Mouse (Mus musculus) large intestine, adult 2 months (tissue): ENCODE results near the gene Olfr221. TPM values are rescaled to one million over a fixed set of nuclear protein-coding genes. Genes with fewer than 3 reads are reported as not detected.
"Not testable (repeated sequence)": the region's sequence is repeated elsewhere in the genome, so short reads cannot be mapped to it uniquely, and the experiment has no call there.

Experiments used
- DNase-seq: peaks from one replicate; pipeline ENCODE4 v3.0.0-alpha.2; 2012; ENCODE audit warnings: low read depth, low spot score
- WGBS: fragments of 180-500 bp; shearing (Covaris S2); methylation state at CpG from one replicate; pipeline ENCODE4 v1.1.7; 2018; 5-methylcytosine and 5-hydroxymethylcytosine counted together
- polyA plus RNA-seq: library from polyadenylated mRNA; depleted of rRNA; stranded (reverse); fragments of >200 nt; gene quantifications from 2 replicates; pipeline ENCODE4 v1.2.3, GENCODE M21; 2012; rRNA removed

Olfr221 gene
- polyA plus RNA-seq: not detected in 2 replicates

- not testable (repeated sequence) for DNase-seq
- 56% methylated on average over 3 of the region's 3 CpGs for WGBS
Measured at GRCm38 (mm10) chr14:52042359-52042758, at the start of gene Olfr221. Gene Olfr221, minus strand, starts transcription at chr14:52042459.

GRCm38 (mm10) chr14:52083083-52083482 lies 40.8 kb upstream of the Olfr221 start:
- no peak for DNase-seq

DNA sequence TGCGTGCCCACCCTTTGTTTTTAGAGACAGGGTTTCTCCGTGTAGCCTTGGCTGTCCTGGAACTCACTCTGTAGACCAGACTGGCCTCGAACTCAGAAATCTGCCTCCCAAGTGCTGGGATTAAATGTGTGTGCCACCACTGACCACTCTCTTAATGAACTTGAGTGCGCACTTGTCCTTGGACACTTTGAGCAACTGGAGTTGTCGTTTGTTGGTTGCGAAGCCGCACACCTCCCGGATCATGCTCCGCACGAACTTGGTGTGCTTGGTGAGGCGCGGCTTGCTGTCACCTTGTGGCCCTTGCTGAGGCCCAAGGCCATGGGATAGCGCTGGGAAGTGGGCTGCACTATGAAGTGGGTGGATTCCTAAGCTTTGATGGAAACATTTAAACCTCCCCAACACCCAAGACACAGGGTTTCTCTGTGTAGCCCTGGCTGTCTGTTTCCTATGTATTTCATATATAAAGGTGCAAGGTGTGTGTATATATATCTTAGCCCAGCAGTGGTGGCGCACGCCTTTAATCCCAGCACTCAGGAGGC lies 29.4 kb upstream of the Olfr221 start:
- 91% methylated on average over 15 of the region's 15 CpGs for WGBS
- no peak for DNase-seq

GRCm38 (mm10) chr14:52066135-52066534 lies 23.9 kb upstream of the Olfr221 start:
- no peak for DNase-seq
- 47% methylated on average over 4 of the region's 4 CpGs for WGBS

GRCm38 (mm10) chr14:52061798-52062197 lies 19.5 kb upstream of the Olfr221 start:
- no peak for DNase-seq
- WGBS: 81% methylated on average over 8 of the region's 8 CpGs

DNA sequence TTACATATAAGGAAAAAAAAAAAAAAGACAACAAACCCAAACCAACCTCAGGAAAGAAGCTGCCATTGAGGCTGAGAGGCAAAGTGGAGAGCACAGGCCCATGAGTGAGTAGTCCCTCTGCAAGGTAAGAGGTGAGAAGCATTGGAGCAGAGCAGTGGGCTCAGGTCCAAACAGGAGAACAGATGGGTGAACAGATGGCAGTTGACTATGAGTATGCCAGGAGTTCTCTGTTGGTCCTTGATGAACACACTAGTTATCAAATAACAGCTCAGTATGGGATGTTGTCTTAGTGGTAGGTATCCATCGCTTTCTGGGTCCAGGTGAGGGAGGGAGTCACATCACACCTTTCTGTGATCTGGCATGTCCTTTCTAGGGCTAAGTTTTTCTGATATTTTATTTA lies 18.5 kb upstream of the Olfr221 start:
- DNase-seq: no peak
- 89% methylated on average over 1 of the region's 1 CpGs for WGBS

DNA sequence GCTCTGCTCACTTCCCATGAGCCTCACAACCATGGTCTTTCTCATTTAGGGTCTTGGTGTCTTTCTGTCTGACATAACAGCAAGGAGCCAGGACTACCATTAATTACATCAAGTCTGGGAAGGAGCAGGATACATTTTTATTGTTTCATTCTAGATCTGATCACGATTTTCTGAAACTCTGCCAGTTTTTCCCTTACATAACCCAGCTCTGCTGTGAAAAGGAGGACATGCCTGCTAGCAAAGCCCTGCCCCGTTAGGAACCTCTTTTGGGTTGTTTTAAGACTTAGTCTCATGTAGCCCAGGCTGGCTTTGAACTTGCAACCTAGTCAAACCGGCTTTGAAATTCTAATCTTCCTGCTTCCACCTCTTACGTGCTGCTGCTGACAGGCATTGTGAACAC lies 17.7 kb upstream of the Olfr221 start:
- 57% methylated on average over 4 of the region's 4 CpGs for WGBS
- DNase-seq: no peak

DNA sequence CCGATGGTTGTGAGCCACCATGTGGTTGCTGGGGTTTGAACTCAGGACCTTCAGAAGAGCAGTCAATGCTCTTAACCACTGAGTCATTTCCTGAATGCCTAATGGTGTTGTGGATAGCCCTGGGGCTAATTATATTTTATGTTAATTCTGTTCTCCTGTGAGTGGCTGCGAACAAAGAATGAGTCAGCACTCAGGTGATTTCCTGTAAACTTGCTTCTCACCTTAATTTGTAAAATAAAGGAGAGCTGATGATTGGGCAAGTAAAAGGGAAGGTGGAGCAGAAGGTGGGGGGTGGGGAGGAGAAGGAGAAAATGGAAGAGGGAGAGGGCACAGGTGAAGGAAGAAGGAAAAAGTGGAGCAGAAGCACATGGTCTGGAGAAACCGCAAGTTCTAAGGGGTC lies 10.5 kb upstream of the Olfr221 start:
- WGBS: 70% methylated on average over 3 of the region's 3 CpGs
- not testable (repeated sequence) for DNase-seq

DNA sequence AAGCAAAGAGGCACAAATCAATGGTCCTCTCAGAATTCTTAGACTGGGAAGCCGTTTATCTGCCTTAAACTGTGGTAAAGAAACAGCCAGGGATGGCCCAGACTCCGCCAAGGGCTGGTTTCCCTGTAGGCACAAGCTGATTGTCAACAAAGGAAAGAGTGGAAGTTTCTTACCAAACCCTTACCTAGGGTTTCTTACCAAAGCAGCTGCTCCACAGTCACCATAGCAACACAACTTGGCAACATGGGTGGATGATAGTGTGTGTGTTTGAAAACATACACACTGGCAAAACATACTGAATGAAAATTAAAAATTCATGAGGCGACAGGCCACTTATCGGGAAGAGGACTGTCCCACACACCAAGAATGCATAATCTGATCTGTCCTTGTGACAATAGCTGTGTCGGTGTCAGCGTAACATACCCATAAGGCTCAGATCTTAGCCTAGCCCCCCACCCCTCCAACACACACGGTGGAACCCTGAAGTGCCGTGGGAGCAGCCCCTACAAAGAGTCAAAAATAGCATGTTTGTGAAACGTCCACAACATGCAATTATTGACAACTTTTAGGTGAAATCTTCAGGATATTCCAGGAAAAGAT lies 3.8 kb upstream of the Olfr221 start:
- no peak for DNase-seq
- 82% methylated on average over 9 of the region's 9 CpGs for WGBS

DNA sequence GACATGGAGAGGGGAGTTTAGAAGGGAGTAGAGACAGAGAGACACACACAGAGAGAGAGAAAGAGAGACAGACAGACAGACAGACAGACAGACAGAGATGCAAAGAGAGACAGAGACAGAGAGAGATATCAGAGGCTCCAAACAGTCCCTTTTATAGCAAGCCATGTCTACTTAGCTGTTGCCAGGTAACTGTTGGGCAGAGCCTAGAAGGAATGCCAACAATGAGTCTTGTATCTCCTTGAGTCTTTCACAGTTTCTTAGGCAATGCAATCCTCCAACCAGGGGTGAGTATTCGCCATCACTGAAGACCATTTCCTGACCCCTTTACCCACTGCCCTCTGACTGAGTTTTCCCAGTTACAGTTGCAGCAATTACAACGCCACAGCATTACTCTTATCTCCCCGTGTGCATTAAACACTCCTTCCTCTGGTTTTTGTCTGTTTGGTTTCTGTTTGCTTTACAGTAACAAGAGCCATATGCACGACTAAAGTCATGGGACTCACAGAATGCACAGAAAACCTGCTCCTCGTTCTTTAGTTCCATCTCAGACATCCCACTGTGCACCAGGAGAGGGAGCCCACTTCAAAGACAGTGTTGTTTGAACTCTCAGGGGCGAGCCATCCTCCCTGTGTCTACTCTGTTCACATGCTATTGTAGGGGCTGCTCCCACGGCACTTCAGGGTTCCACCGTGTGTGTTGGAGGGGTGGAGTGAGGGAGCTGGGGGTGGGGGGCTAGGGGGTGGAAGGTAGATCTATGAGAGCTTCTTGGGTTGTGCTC lies 2.8 kb upstream of the Olfr221 start:
- no peak for DNase-seq
- WGBS: 4% methylated on average over 8 of the region's 8 CpGs

DNA sequence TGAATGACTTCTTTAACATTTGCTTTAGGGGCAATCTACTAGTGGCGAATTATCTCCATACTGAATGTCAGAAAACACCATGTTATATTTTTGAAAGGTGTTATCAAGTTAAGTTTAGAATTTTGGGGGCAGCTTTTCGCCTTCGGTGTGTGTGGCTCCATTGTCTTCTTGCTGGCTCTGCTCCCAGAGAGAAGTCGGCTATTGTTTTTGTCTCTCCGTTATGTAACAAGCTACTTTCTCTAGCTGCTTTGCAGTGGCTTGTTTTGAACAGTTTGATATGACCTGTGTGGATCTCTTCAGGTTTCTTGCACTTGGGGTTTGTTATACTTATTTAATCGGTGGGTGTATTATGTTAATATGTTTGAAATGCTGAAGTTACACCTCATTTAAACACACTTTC lies 1.2 kb upstream of the Olfr221 start:
- no peak for DNase-seq
- 62% methylated on average over 6 of the region's 6 CpGs for WGBS

- no peak for DNase-seq
- 34% methylated on average over 5 of the region's 5 CpGs for WGBS
Measured at GRCm38 (mm10) chr14:52039332-52039731, 2.9 kb downstream of the Olfr221 start.

DNA sequence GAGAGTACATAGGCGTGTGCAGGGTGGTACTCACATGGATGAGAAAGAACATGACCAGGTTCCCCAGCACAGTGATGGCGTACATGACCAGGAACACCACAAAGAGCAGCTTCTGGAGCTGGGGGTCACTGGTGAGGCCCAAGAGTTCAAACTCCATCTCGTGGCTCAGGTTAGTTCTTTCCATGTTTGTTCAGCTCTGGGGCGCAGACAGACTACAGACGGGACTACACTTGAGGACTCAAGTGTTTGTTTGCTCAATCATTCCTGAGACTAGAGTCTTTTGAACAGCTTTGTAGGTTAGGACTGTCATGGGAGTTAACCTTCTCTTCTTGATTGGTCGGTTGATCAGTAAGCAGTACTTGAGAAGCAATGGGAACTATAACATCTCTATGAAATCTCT lies 6.3 kb downstream of the Olfr221 start:
- WGBS: 76% methylated on average over 6 of the region's 6 CpGs
- DNase-seq: no peak

DNA sequence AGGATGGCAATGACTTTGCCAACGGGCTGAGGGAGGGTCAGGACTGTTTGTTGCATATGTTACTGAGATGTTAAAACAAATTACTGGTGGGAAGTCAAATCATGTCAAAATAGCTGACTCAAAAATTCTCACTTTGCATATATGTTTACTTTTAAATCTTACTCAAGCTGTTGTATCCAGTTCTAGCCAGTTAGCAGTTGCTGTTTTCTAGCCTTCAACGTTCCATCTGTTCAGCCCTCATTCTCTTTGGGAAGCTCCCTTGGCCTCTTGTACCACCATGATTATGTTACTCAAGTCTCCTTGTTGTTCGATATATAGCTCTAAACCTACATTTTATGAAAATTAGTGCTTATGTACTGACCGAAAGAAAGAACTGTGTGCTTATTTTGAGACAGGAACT lies 15.9 kb downstream of the Olfr221 start:
- WGBS: 82% methylated on average over 4 of the region's 4 CpGs

DNA sequence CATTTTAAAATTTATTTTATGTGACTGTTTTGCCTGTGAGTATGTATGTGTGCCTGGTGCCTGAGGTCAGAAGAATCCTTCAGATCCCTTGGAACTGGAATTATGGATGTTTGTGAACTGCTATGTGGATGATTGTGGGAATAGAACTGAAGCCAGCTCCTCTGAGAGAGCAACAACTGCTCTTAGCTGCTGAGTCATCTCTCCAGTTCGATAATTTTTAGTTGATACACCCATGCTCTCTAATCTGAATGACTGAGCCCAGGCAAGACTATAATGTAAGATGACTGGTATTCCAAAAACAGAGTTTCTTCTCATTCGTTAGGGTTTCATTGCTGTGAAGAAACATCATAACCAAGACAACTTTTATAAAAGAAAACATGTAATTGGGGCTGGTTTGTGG lies 18.1 kb downstream of the Olfr221 start:
- 74% methylated on average over 2 of the region's 2 CpGs for WGBS
- DNase-seq: no peak

More for the DNA sequence above, 15.9 kb downstream of the Olfr221 start:
- no peak for DNase-seq

DNA sequence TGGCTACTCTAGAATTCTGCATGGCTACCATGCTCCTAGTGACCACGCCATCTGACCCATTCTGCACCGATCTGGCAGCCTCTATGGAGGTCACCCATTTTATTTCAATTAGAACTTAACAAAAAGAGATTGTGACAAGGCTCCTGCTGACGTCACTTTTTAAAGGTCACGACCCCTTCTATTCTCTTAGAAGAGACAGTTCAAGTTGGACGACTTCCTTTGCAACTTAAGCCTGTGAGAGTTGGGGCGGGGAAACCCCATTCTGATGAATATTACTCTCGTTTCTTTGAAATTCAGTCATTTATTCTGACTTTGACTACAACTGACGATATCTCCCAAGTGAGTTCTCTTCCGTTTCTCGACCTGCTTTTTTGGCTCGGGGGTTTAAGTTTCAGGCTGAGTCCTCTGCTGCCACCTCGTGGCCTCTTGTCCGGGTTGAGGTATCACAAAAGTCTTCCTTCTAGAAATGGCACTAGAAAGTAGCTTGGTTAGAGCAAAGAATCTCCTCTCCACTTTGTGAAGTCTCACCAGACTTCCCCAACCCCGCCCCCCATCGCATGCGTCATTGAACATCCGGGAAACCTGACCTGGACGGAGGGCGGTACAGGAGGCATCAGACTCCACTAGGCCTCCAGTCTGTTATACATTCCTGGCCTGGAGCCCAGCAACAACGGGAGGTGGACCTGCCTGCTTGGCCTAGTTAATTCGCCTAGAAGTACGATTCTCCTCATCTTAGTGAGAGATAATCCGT lies 19.4 kb downstream of the Olfr221 start:
- 4% methylated on average over 23 of the region's 23 CpGs for WGBS

DNA sequence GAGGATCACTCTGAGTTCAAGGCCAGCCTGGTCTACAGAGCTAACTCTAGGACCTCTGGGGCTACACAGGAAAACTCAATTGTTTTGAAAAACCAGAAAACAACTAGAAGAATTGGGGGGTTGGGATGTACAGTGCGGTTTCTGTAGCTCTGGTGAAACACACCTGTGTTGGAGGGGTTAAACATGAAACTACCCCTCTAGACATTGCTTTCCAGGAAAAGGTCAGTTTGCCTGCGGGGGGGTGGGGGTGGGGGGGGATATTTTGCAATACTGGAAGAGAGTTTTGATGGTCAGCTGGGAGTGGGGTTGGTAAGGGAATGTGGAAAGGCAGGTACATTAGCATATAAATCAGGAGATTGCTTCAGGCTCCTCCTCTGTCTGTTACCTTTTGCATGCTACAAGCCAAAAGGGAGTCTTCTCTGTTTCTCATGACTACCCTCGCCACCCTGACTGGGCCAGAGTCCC lies 20.0 kb downstream of the Olfr221 start:
- WGBS: 55% methylated on average over 3 of the region's 3 CpGs
- DNase-seq: no peak

More for the DNA sequence above, 19.4 kb downstream of the Olfr221 start:
- DNase-seq: peak; percentile 87

DNA sequence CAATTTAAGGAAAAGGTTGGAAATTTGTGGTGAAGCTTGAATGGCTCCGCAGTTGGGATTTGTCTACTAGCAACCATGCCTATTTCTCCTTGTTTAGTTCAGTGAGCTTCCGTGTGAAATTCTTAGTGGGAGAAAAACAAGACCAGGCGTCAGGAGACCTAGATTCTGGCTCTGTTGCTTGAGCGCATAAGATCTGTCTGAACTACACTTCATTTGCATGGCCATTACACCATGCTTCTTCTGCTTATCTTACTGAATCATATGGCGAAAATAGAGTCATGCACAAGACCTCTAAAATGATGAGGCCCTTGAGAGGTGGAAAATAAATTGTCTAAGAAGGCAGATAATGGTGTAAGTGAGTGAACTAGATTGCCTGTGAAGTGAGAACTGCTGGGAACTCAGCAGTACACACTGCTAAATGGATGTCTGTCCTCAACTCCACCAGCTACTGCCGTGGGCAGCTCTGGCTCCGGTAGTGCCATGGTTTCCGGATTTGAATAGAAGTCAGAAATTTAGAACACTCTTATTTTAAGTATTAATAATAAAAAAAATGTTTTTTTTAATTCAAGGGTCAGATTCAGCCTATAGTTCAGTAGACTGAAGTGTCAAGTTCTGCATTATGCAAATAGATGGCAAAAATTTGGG lies 20.6 kb downstream of the Olfr221 start:
- no peak for DNase-seq
- 93% methylated on average over 8 of the region's 8 CpGs for WGBS

GRCm38 (mm10) chr14:52021138-52021529 lies 21.1 kb downstream of the Olfr221 start:
- 64% methylated on average over 4 of the region's 4 CpGs for WGBS
- no peak for DNase-seq
